Mouse (Mus musculus) granulocyte monocyte progenitor cell, adult 5-6 weeks (primary cell): ENCODE measurements around the gene Gkn2. TPM values are rescaled to one million over a fixed set of nuclear protein-coding genes. Genes with fewer than 3 reads are reported as not detected.

ENCODE experiments used
- ATAC-seq: replicated peaks from 2 replicates; pipeline ENCODE4 v1.8.0; 2016; ENCODE audit warnings: mild to moderate bottlenecking, moderate TSS enrichment, inconsistent platforms; ENCODE audit not compliant: poor library complexity, severe bottlenecking
- total RNA-seq, 2 experiments: library from RNA; stranded (forward) in 1 of 2; stranded (reverse) in 1 of 2; fragments of 200-712, 200-1000 nt in 1 of 2; fragments of >200 nt in 1 of 2; fragmentation: Nextera tagmentation in 1 of 2; gene quantifications; 2 replicates each; pipeline ENCODE4 v1.2.3; 2014 to 2017

Gene Gkn2
- total RNA-seq, 2 experiments from 2014 or later, result not detected

GRCm38 (mm10) chr6:87394783-87395182, 21.6 kb downstream of the Gkn2 start:
- no peak for ATAC-seq

- ATAC-seq, result peak; percentile 80
These were observed 26.0 kb downstream of the Gkn2 start for GRCm38 (mm10) chr6:87399137-87399536.

- peak; percentile 71 for ATAC-seq
These were observed 26.9 kb downstream of the Gkn2 start for GRCm38 (mm10) chr6:87399886-87400566.

- ATAC-seq, result no peak
These were observed 28.3 kb downstream of the Gkn2 start for GRCm38 (mm10) chr6:87401456-87401855.

- no peak for ATAC-seq
These were observed 38.9 kb downstream of the Gkn2 start for GRCm38 (mm10) chr6:87412011-87412410.

GRCm38 (mm10) chr6:87422304-87422703, 49.1 kb downstream of the Gkn2 start:
- no peak for ATAC-seq

- ATAC-seq, result no peak
These were observed 51.1 kb downstream of the Gkn2 start for GRCm38 (mm10) chr6:87424037-87424816.

GRCm38 (mm10) chr6:87426954-87427353, 53.8 kb downstream of the Gkn2 start:
- ATAC-seq, result no peak

GRCm38 (mm10) chr6:87427616-87428015, 54.5 kb downstream of the Gkn2 start:
- no peak for ATAC-seq

GRCm38 (mm10) chr6:87428487-87429044, 55.4 kb downstream of the Gkn2 start, which contains the start of gene Bmp10:
Bmp10 (plus strand) TSS chr6:87428994.
- no peak for ATAC-seq

Other genes with a start within 250 kb of the Gkn2 start
- gene Antxr1, start 37.5 kb upstream of the Gkn2 start, total RNA-seq (2014; fragmentation: Nextera tagmentation), result 0.85 and 1.7 TPM in 2 replicates
- 0.10 and 0.78 TPM in 2 replicates for gene Antxr1, start 37.5 kb upstream of the Gkn2 start, total RNA-seq (2017)
- gene Gkn1, start 22.4 kb upstream of the Gkn2 start, total RNA-seq (2014; fragmentation: Nextera tagmentation), result not detected in 2 replicates
- not detected in 2 replicates for gene Gkn1, start 22.4 kb upstream of the Gkn2 start, total RNA-seq (2017)
- gene Gkn3, start 15.6 kb downstream of the Gkn2 start, total RNA-seq (2014; fragmentation: Nextera tagmentation), result not detected in 2 replicates
- gene Gkn3, start 15.6 kb downstream of the Gkn2 start, total RNA-seq (2017), result not detected in 2 replicates
- gene Bmp10, start 55.6 kb downstream of the Gkn2 start, total RNA-seq (2014; fragmentation: Nextera tagmentation), result not detected in 2 replicates
- not detected in 2 replicates for gene Bmp10, start 55.6 kb downstream of the Gkn2 start, total RNA-seq (2017)
- 14.3 and 15.7 TPM in 2 replicates for gene Arhgap25, start 159.9 kb downstream of the Gkn2 start, total RNA-seq (2014; fragmentation: Nextera tagmentation)
- gene Arhgap25, start 159.9 kb downstream of the Gkn2 start, total RNA-seq (2017), result 17.4 and 23.2 TPM in 2 replicates
- 0.15 and 1.6 TPM in 2 replicates for gene Prokr1, start 217.4 kb downstream of the Gkn2 start, total RNA-seq (2014; fragmentation: Nextera tagmentation)
- gene Prokr1, start 217.4 kb downstream of the Gkn2 start, total RNA-seq (2017), result 0.21 TPM in 1 of 2 replicates, not detected in the other